9 mouse cellular contexts compared by ENCODE assay signal in the genomic region with DNA sequence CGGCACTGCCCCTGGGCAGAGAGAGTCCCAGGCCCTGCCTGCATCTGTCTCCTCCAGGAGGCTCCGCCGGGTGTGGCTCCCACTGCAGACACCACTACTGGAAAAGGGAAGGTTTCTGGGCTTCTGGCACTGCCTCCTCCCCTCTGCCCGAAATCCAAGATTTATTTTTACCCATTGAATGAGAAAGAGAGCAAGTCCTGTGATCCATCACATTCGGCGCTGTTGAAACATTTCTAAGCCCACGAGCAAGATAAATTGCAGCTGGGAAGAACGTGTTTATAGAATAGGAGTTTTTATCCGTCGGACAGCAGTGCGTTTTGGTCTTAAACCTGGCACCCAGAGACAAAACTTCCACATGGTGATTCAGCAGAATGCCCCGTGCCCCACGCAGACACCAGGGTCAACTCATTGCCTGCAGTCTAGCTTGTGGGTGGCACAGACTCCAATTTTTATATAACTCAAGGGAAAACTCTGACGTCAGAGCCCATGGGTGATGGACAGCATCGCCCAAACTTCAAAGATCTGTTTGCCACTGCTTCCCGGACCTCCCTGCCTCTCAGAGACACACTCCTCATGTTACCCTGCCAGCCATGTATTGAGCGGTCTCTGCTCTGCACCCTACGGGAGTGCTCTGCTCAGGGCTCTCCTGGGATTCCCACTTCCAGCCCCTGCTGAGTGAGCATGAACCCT.
DNase-seq lines count a peak whose midpoint lies in the region; ATAC-seq and TF ChIP-seq lines count a peak whose summit lies in the region.
"Had no signal": no experiment of that assay in that cellular context is flagged by ENCODE, and none has a peak within 500 bp of the region (broad histone marks: within the 10 kb centered on the region; RNA-seq: fewer than 3 reads in every experiment).

No protein-coding gene starts in this region.

- H3K9me3 ChIP-seq in hindbrain, postnatal 0 days (ENCODE audit: low read length) = no peaks in the 10 kb centered on the region
- no peaks in the 10 kb centered on the region for H3K9me3 ChIP-seq in hindbrain, embryonic 11.5 days (ENCODE audit: control insufficient read depth, low read length)
- H3K9me3 ChIP-seq in heart, embryonic 14.5 days (ENCODE audit: control insufficient read depth, low read length) = no peaks in the 10 kb centered on the region

- no peak for DNase-seq in hindbrain, postnatal 0 days (ENCODE audit: low spot score)
- DNase-seq in hindbrain, embryonic 11.5 days (ENCODE audit: low spot score) = no peak
- peak; percentile 62 for DNase-seq in 3134 (ENCODE audit: extremely low read depth, insufficient read length, low spot score)
- peak; percentile 81 for DNase-seq in adrenal gland, adult 2 months
- DNase-seq in spleen, postnatal 4 days (ENCODE audit: low spot score in 2 of 2) = no peak
- no peak for DNase-seq in thymus, postnatal 14 days
- DNase-seq: lung, postnatal 4 days had no signal

- no peak overlapping the region for H3K27ac ChIP-seq in hindbrain, postnatal 0 days
- no peak overlapping the region for H3K27ac ChIP-seq in hindbrain, embryonic 11.5 days (ENCODE audit: low read depth, low read length)
- peak overlapping the region; percentile 58 to 66 for H3K27ac ChIP-seq in heart, embryonic 14.5 days (replicated peaks in 1 of 2; ENCODE audit: control insufficient read depth in 1 of 2, insufficient read depth in 1 of 2, low read depth in 2 of 2, low read length in 2 of 2)

- 69% methylated on average over 18 of the region's 18 CpGs for WGBS in hindbrain, postnatal 0 days
- 74% methylated on average over 18 of the region's 18 CpGs for WGBS in hindbrain, embryonic 11.5 days
- 34% methylated on average over 18 of the region's 18 CpGs for WGBS in heart, embryonic 14.5 days

- H3K4me2 ChIP-seq in hindbrain, postnatal 0 days (ENCODE audit: low read depth, low read length) = no peak overlapping the region
- H3K4me2 ChIP-seq in hindbrain, embryonic 11.5 days (replicated peaks; ENCODE audit: low read depth, low read length) = no peak overlapping the region
- peak overlapping the region; percentile 23; the same call in 1 of the 2 replicates for H3K4me2 ChIP-seq in heart, embryonic 14.5 days (ENCODE audit: low read length)

- H3K9ac ChIP-seq in hindbrain, postnatal 0 days (replicated peaks; ENCODE audit: low read length) = no peak overlapping the region
- H3K9ac ChIP-seq in hindbrain, embryonic 11.5 days (ENCODE audit: low read depth, low read length) = no peak overlapping the region
- peak overlapping the region; percentile 59 for H3K9ac ChIP-seq in heart, embryonic 14.5 days (ENCODE audit: low read length)

- TF ChIP-seq CTCF in hindbrain, postnatal 0 days (IDR thresholded peaks at IDR 0.05; ENCODE audit: low read depth) = no peak

- H3K36me3 ChIP-seq in hindbrain, postnatal 0 days (ENCODE audit: insufficient read depth, low read length) = no peaks in the 10 kb centered on the region
- H3K36me3 ChIP-seq in hindbrain, embryonic 11.5 days (ENCODE audit: control insufficient read depth, insufficient read depth, low read length) = no peaks in the 10 kb centered on the region
- peaks cover 2% of the 10 kb centered on the region; the same call in 1 of the 2 replicates for H3K36me3 ChIP-seq in heart, embryonic 14.5 days (ENCODE audit: control insufficient read depth, insufficient read depth, low read length)

- H3K27me3 ChIP-seq in hindbrain, postnatal 0 days (ENCODE audit: insufficient read depth, low read length) = no peaks in the 10 kb centered on the region
- H3K27me3 ChIP-seq in hindbrain, embryonic 11.5 days (ENCODE audit: control insufficient read depth, insufficient read depth, low read length) = no peaks in the 10 kb centered on the region
- no peaks in the 10 kb centered on the region for H3K27me3 ChIP-seq in heart, embryonic 14.5 days (ENCODE audit: control insufficient read depth, insufficient read depth, low read length)

- 0 out of 2 replicates have a peak, but pooled peaks have one; percentile 29 for ATAC-seq in hindbrain, postnatal 0 days
- ATAC-seq in hindbrain, embryonic 11.5 days (ENCODE audit: low FRiP score) = no peak
- no peak for ATAC-seq in heart, embryonic 14.5 days (ENCODE audit: insufficient number of reproducible peaks, insufficient read depth, low FRiP score, low read depth)

- no peak overlapping the region for H3K4me3 ChIP-seq in hindbrain, postnatal 0 days (ENCODE audit: low read length)
- no peak overlapping the region for H3K4me3 ChIP-seq in hindbrain, embryonic 11.5 days (ENCODE audit: low read depth, low read length)
- H3K4me3 ChIP-seq in heart, embryonic 14.5 days (ENCODE audit: control insufficient read depth in 1 of 2, insufficient read depth in 1 of 2, low read depth in 1 of 2, low read length in 2 of 2) = no peak overlapping the region
- H3K4me3 ChIP-seq: erythroblast, embryonic 14.5 days had no signal

- no peaks in the 10 kb centered on the region for H3K4me1 ChIP-seq in hindbrain, postnatal 0 days (ENCODE audit: insufficient read depth, low read length)
- H3K4me1 ChIP-seq in hindbrain, embryonic 11.5 days (replicated peaks; ENCODE audit: control insufficient read depth, insufficient read depth, low read length) = no peaks in the 10 kb centered on the region
- peaks cover 36 to 42% of the 10 kb centered on the region in 2 experiments for H3K4me1 ChIP-seq in heart, embryonic 14.5 days (ENCODE audit: control insufficient read depth in 2 of 2, insufficient read depth in 2 of 2, low read length in 2 of 2)

Comparison
In these comparisons a context has a peak if more than half of its experiments do, and no peak if none do; other contexts are left out.
1. DNase-seq: peak in 3134 (single experiment) and adrenal gland, adult 2 months (single experiment); none in hindbrain, postnatal 0 days (single experiment), hindbrain, embryonic 11.5 days (single experiment), spleen, postnatal 4 days (0 of 2) and thymus, postnatal 14 days (single experiment).
2. H3K27ac ChIP-seq: peak in heart, embryonic 14.5 days (2 of 2); none in hindbrain, postnatal 0 days (single experiment) and hindbrain, embryonic 11.5 days (single experiment).